Mouse (Mus musculus): Measurements from ENCODE around the gene Tbc1d5.

DNA sequence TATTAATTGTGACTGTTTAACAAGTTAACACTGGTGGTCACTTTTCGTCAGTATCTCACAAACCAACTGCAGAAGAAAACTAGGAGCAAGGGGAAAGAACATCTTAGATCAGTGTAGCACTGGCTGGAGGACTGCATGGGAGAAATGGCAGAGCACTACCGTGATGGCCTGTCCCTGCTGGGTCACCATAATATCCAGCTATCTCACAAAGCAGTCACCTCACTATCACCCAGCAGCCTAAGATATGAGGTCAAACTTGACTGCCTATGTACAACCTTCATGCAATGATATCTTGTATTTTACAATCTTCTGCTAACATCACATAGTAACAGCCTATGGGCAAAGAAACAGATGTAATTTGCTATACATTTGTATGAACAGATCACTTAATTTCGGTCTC is 274.7 kb downstream of the Tbc1d5 start:
- TF ChIP-seq POLR2A (IDR thresholded peaks at IDR 0.05; ENCODE audit: borderline replicate concordance, extremely low read depth, low read depth, low read length) (no peak), CTCF (IDR thresholded peaks at IDR 0.05; ENCODE audit: insufficient read depth, low read length) (no peak)

Data from lung, adult 2 months (tissue).